Mouse (Mus musculus): Measurements from ENCODE around the gene Erp27. TPM values are rescaled to one million over a fixed set of nuclear protein-coding genes. Genes with fewer than 3 reads are reported as not detected.

Erp27 gene
- polyA plus RNA-seq, 1 experiment from 2014 or later, result 0.18 TPM

- Histone ChIP-seq H3K36me3 (ENCODE audit: control insufficient read depth, insufficient read depth, low read length) (no peaks in the 10 kb centered on the region), H3K4me1 (ENCODE audit: control insufficient read depth, insufficient read depth, low read length) (no peaks in the 10 kb centered on the region), H3K9ac (ENCODE audit: low read depth, low read length) (no peak overlapping the region), H3K4me2 (ENCODE audit: low read length) (no peak overlapping the region), H3K27ac (ENCODE audit: low read length) (no peak overlapping the region), H3K27me3 (ENCODE audit: control insufficient read depth, insufficient read depth, low read depth, low read length) (no peaks in the 10 kb centered on the region), H3K9me3 (replicated peaks; ENCODE audit: control insufficient read depth, low read length, poor library complexity, severe bottlenecking) (no peaks in the 10 kb centered on the region), H3K4me3 (ENCODE audit: low read depth, low read length) (no peak overlapping the region)
- no peak for ATAC-seq
- 90% methylated on average over 8 of the region's 8 CpGs for WGBS
These were observed 32.7 kb upstream of the Erp27 start for GRCm38 (mm10) chr6:136954715-136955114.

GRCm38 (mm10) chr6:136954192-136954591 lies 32.2 kb upstream of the Erp27 start:
- Histone ChIP-seq H3K9me3 (replicated peaks; ENCODE audit: control insufficient read depth, low read length, poor library complexity, severe bottlenecking) (no peaks in the 10 kb centered on the region), H3K36me3 (ENCODE audit: control insufficient read depth, insufficient read depth, low read length) (no peaks in the 10 kb centered on the region), H3K4me1 (ENCODE audit: control insufficient read depth, insufficient read depth, low read length) (no peaks in the 10 kb centered on the region), H3K27ac (ENCODE audit: low read length) (no peak overlapping the region), H3K9ac (ENCODE audit: low read depth, low read length) (no peak overlapping the region), H3K4me3 (ENCODE audit: low read depth, low read length) (no peak overlapping the region), H3K27me3 (ENCODE audit: control insufficient read depth, insufficient read depth, low read depth, low read length) (no peaks in the 10 kb centered on the region), H3K4me2 (ENCODE audit: low read length) (no peak overlapping the region)
- 82% methylated on average over 6 of the region's 6 CpGs for WGBS
- ATAC-seq, result no peak

- Histone ChIP-seq H3K4me1 (ENCODE audit: control insufficient read depth, insufficient read depth, low read length) (no peaks in the 10 kb centered on the region), H3K4me3 (ENCODE audit: low read depth, low read length) (no peak overlapping the region), H3K27me3 (ENCODE audit: control insufficient read depth, insufficient read depth, low read depth, low read length) (no peaks in the 10 kb centered on the region), H3K9ac (ENCODE audit: low read depth, low read length) (no peak overlapping the region), H3K4me2 (ENCODE audit: low read length) (no peak overlapping the region), H3K9me3 (replicated peaks; ENCODE audit: control insufficient read depth, low read length, poor library complexity, severe bottlenecking) (no peaks in the 10 kb centered on the region), H3K36me3 (ENCODE audit: control insufficient read depth, insufficient read depth, low read length) (no peaks in the 10 kb centered on the region), H3K27ac (ENCODE audit: low read length) (no peak overlapping the region)
- 89% methylated on average over 9 of the region's 9 CpGs for WGBS
- ATAC-seq, result no peak
These were observed 30.9 kb upstream of the Erp27 start for GRCm38 (mm10) chr6:136952930-136953329.

GRCm38 (mm10) chr6:136950171-136950570 lies 28.2 kb upstream of the Erp27 start:
- no peak overlapping the region for H3K27ac ChIP-seq (ENCODE audit: low read length)

GRCm38 (mm10) chr6:136947716-136948115 lies 25.7 kb upstream of the Erp27 start:
- Histone ChIP-seq H3K27ac (ENCODE audit: low read length) (no peak overlapping the region), H3K4me3 (ENCODE audit: low read depth, low read length) (no peak overlapping the region), H3K36me3 (ENCODE audit: control insufficient read depth, insufficient read depth, low read length) (no peaks in the 10 kb centered on the region), H3K9me3 (replicated peaks; ENCODE audit: control insufficient read depth, low read length, poor library complexity, severe bottlenecking) (no peaks in the 10 kb centered on the region), H3K4me2 (ENCODE audit: low read length) (no peak overlapping the region), H3K9ac (ENCODE audit: low read depth, low read length) (no peak overlapping the region), H3K4me1 (ENCODE audit: control insufficient read depth, insufficient read depth, low read length) (no peaks in the 10 kb centered on the region), H3K27me3 (ENCODE audit: control insufficient read depth, insufficient read depth, low read depth, low read length) (no peaks in the 10 kb centered on the region)
- 30% methylated on average over 4 of the region's 4 CpGs for WGBS
- ATAC-seq, result no peak

More at GRCm38 (mm10) chr6:136950171-136950570, 28.2 kb upstream of the Erp27 start:
- H3K4me2 ChIP-seq (ENCODE audit: low read length), result no peak overlapping the region
- no peaks in the 10 kb centered on the region for H3K9me3 ChIP-seq (replicated peaks; ENCODE audit: control insufficient read depth, low read length, poor library complexity, severe bottlenecking)
- H3K9ac ChIP-seq (ENCODE audit: low read depth, low read length), result no peak overlapping the region
- H3K4me3 ChIP-seq (ENCODE audit: low read depth, low read length), result no peak overlapping the region
- H3K36me3 ChIP-seq (ENCODE audit: control insufficient read depth, insufficient read depth, low read length), result no peaks in the 10 kb centered on the region
- 93% methylated on average over 2 of the region's 2 CpGs for WGBS
- no peaks in the 10 kb centered on the region for H3K27me3 ChIP-seq (ENCODE audit: control insufficient read depth, insufficient read depth, low read depth, low read length)
- no peak for ATAC-seq
- no peaks in the 10 kb centered on the region for H3K4me1 ChIP-seq (ENCODE audit: control insufficient read depth, insufficient read depth, low read length)

GRCm38 (mm10) chr6:136946943-136947342 lies 25.0 kb upstream of the Erp27 start:
- H3K4me1 ChIP-seq (ENCODE audit: control insufficient read depth, insufficient read depth, low read length), result no peaks in the 10 kb centered on the region
- ATAC-seq, result peak; percentile 39; the same call in 1 of the 2 replicates
- WGBS, result 39% methylated on average over 9 of the region's 9 CpGs

GRCm38 (mm10) chr6:136946241-136946640 lies 24.3 kb upstream of the Erp27 start:
- 91% methylated on average over 5 of the region's 5 CpGs for WGBS
- Histone ChIP-seq H3K4me3 (ENCODE audit: low read depth, low read length) (no peak overlapping the region), H3K27me3 (ENCODE audit: control insufficient read depth, insufficient read depth, low read depth, low read length) (no peaks in the 10 kb centered on the region), H3K4me2 (ENCODE audit: low read length) (no peak overlapping the region), H3K9ac (ENCODE audit: low read depth, low read length) (no peak overlapping the region), H3K36me3 (ENCODE audit: control insufficient read depth, insufficient read depth, low read length) (no peaks in the 10 kb centered on the region), H3K9me3 (replicated peaks; ENCODE audit: control insufficient read depth, low read length, poor library complexity, severe bottlenecking) (no peaks in the 10 kb centered on the region), H3K4me1 (ENCODE audit: control insufficient read depth, insufficient read depth, low read length) (no peaks in the 10 kb centered on the region), H3K27ac (ENCODE audit: low read length) (no peak overlapping the region)
- no peak for ATAC-seq

More at GRCm38 (mm10) chr6:136946943-136947342, 25.0 kb upstream of the Erp27 start:
- Histone ChIP-seq H3K9ac (ENCODE audit: low read depth, low read length) (no peak overlapping the region), H3K4me3 (ENCODE audit: low read depth, low read length) (no peak overlapping the region), H3K27ac (ENCODE audit: low read length) (no peak overlapping the region), H3K27me3 (ENCODE audit: control insufficient read depth, insufficient read depth, low read depth, low read length) (no peaks in the 10 kb centered on the region), H3K36me3 (ENCODE audit: control insufficient read depth, insufficient read depth, low read length) (no peaks in the 10 kb centered on the region), H3K9me3 (replicated peaks; ENCODE audit: control insufficient read depth, low read length, poor library complexity, severe bottlenecking) (no peaks in the 10 kb centered on the region), H3K4me2 (ENCODE audit: low read length) (no peak overlapping the region)

- Histone ChIP-seq H3K9ac (ENCODE audit: low read depth, low read length) (no peak overlapping the region), H3K9me3 (replicated peaks; ENCODE audit: control insufficient read depth, low read length, poor library complexity, severe bottlenecking) (no peaks in the 10 kb centered on the region), H3K4me3 (ENCODE audit: low read depth, low read length) (no peak overlapping the region), H3K27me3 (ENCODE audit: control insufficient read depth, insufficient read depth, low read depth, low read length) (no peaks in the 10 kb centered on the region), H3K4me1 (ENCODE audit: control insufficient read depth, insufficient read depth, low read length) (no peaks in the 10 kb centered on the region), H3K27ac (ENCODE audit: low read length) (no peak overlapping the region), H3K36me3 (ENCODE audit: control insufficient read depth, insufficient read depth, low read length) (no peaks in the 10 kb centered on the region), H3K4me2 (ENCODE audit: low read length) (no peak overlapping the region)
- no peak for ATAC-seq
- 92% methylated on average over 8 of the region's 8 CpGs for WGBS
These were observed 22.5 kb upstream of the Erp27 start for GRCm38 (mm10) chr6:136944511-136944910.

GRCm38 (mm10) chr6:136943392-136943791 lies 21.4 kb upstream of the Erp27 start:
- Histone ChIP-seq H3K9ac (ENCODE audit: low read depth, low read length) (no peak overlapping the region), H3K27ac (ENCODE audit: low read length) (no peak overlapping the region), H3K27me3 (ENCODE audit: control insufficient read depth, insufficient read depth, low read depth, low read length) (no peaks in the 10 kb centered on the region), H3K4me2 (ENCODE audit: low read length) (no peak overlapping the region), H3K4me1 (ENCODE audit: control insufficient read depth, insufficient read depth, low read length) (no peaks in the 10 kb centered on the region), H3K9me3 (replicated peaks; ENCODE audit: control insufficient read depth, low read length, poor library complexity, severe bottlenecking) (no peaks in the 10 kb centered on the region), H3K4me3 (ENCODE audit: low read depth, low read length) (no peak overlapping the region), H3K36me3 (ENCODE audit: control insufficient read depth, insufficient read depth, low read length) (no peaks in the 10 kb centered on the region)
- no peak for ATAC-seq

Measured in midbrain, embryonic 16.5 days (tissue).